Mouse (Mus musculus): ENCODE measurements around the gene Ankrd13d.
"Not testable (repeated sequence)": the region's sequence is repeated elsewhere in the genome, so short reads cannot be mapped to it uniquely, and the experiment has no call there.

The Ankrd13d gene

GRCm38 (mm10) chr19:4264171-4264780, 18.7 kb downstream of the Ankrd13d start:
- DNase-seq (ENCODE audit: low read depth, low spot score) = no peak

- DNase-seq (ENCODE audit: low read depth, low spot score) = no peak
Measured at GRCm38 (mm10) chr19:4263702-4264101, 19.2 kb downstream of the Ankrd13d start.

- DNase-seq (ENCODE audit: low read depth, low spot score) = no peak
Measured at GRCm38 (mm10) chr19:4262756-4263155, 20.2 kb downstream of the Ankrd13d start.

GRCm38 (mm10) chr19:4261038-4261698, 21.8 kb downstream of the Ankrd13d start:
- no peak for DNase-seq (ENCODE audit: low read depth, low spot score)

- DNase-seq (ENCODE audit: low read depth, low spot score) = no peak
Measured at GRCm38 (mm10) chr19:4257897-4258252, 25.1 kb downstream of the Ankrd13d start.

GRCm38 (mm10) chr19:4257216-4257896, 25.6 kb downstream of the Ankrd13d start:
- peak; percentile 92 for DNase-seq (ENCODE audit: low read depth, low spot score)

GRCm38 (mm10) chr19:4255583-4256162, 27.3 kb downstream of the Ankrd13d start:
- no peak for DNase-seq (ENCODE audit: low read depth, low spot score)

GRCm38 (mm10) chr19:4254230-4254629, 28.7 kb downstream of the Ankrd13d start:
- no peak for DNase-seq (ENCODE audit: low read depth, low spot score)

GRCm38 (mm10) chr19:4248683-4249082, 34.3 kb downstream of the Ankrd13d start:
- not testable (repeated sequence) for DNase-seq (ENCODE audit: low read depth, low spot score)

GRCm38 (mm10) chr19:4247010-4247409, 35.9 kb downstream of the Ankrd13d start:
- DNase-seq (ENCODE audit: low read depth, low spot score) = no peak

- DNase-seq (ENCODE audit: low read depth, low spot score) = no peak
Measured at GRCm38 (mm10) chr19:4244775-4245174, 38.2 kb downstream of the Ankrd13d start.

GRCm38 (mm10) chr19:4242416-4242815, 40.5 kb downstream of the Ankrd13d start:
- DNase-seq (ENCODE audit: low read depth, low spot score) = no peak

GRCm38 (mm10) chr19:4240247-4240668, 42.7 kb downstream of the Ankrd13d start:
- DNase-seq (ENCODE audit: low read depth, low spot score) = no peak

- no peak for DNase-seq (ENCODE audit: low read depth, low spot score)
Measured at GRCm38 (mm10) chr19:4234548-4234947, 48.4 kb downstream of the Ankrd13d start.

- no peak for DNase-seq (ENCODE audit: low read depth, low spot score)
Measured at GRCm38 (mm10) chr19:4232651-4233050, 50.3 kb downstream of the Ankrd13d start.

GRCm38 (mm10) chr19:4232186-4232572, 50.8 kb downstream of the Ankrd13d start:
- DNase-seq (ENCODE audit: low read depth, low spot score) = no peak

GRCm38 (mm10) chr19:4231253-4232185, 51.4 kb downstream of the Ankrd13d start, which contains the start of gene Pold4:
Pold4 (plus strand) TSS chr19:4231899.
- DNase-seq (ENCODE audit: low read depth, low spot score) = peak; percentile 68

GRCm38 (mm10) chr19:4230415-4230814, 52.5 kb downstream of the Ankrd13d start:
- no peak for DNase-seq (ENCODE audit: low read depth, low spot score)

GRCm38 (mm10) chr19:4229451-4230076, 53.4 kb downstream of the Ankrd13d start:
- no peak for DNase-seq (ENCODE audit: low read depth, low spot score)

- DNase-seq (ENCODE audit: low read depth, low spot score) = no peak
Measured at GRCm38 (mm10) chr19:4228891-4229290, 54.0 kb downstream of the Ankrd13d start.

Data from retina, adult 2 months (tissue).